Mouse (Mus musculus) kidney, adult 8-10 months (tissue): ENCODE data around the gene Saxo2.
A peak's percentile ranks its signal among the peaks of the same experiment; 100 is the strongest.

Experiments used
- DNase-seq, 2 experiments: peaks; one replicate each; pipeline ENCODE4 v3.0.0; 2022

Saxo2 gene

DNA sequence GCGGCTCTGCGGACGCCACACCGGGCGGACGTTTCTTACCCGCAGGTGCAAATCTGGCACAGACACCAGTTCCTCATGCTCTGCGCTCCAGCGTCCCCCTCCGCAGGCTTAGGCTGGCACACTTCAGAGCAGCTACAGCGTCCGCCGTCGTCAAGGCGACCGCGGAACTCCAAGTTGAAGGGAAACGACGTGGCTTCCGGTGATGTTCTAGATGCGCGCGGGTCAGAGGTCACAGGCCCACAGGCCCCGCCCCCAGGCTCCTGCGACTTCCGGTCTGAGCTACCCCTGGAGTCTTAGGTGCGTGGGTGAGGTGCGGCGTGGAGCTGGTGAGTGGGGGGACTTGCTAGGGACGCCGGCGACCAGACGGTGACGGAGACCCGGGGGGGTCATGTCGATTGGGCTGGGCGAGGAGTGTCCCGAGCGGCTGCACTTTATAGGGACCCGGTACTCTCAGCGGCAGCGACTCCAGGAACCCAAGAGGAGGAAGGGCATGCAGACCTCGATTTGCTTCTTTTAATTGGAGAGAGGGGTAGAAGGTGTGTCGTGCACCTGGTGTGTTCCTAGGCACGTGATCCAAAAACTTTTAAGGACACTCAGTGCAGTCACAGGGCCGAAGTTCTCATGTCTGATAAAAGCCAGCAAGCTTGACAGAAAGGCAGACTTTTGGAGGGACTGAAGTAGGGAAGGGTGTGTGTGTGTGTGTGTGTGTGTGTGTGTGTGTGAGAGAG is at the start of gene Saxo2, which contains the start of gene Efl1:
Gene Saxo2, minus strand, starts transcription at position 176 of the 728 bp plus-strand sequence.
Gene Efl1, plus strand, starts transcription at position 262 of the 728 bp plus-strand sequence.
- DNase-seq, result peak; percentile 94 to 97

DNA sequence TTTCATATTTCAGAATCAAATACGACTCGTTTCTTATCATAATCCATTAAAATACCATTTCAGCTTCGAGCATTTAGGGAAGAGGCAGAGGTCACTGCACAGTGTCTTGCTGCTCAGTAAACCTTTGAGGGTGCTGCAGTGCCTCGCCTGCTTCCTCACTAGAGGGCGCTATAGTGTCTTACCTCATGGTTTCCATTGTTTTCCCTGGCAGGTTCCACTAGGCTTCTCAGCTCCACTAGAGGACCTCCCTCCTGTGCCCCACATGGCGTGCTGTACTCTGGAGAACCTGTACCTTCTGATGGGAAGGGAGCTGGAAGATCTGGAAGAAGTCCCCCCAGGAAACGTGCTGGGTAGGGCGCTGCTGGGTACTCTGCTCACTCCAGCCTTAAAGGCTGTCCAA is 49.3 kb upstream of the Saxo2 start:
- no peak for DNase-seq

DNA sequence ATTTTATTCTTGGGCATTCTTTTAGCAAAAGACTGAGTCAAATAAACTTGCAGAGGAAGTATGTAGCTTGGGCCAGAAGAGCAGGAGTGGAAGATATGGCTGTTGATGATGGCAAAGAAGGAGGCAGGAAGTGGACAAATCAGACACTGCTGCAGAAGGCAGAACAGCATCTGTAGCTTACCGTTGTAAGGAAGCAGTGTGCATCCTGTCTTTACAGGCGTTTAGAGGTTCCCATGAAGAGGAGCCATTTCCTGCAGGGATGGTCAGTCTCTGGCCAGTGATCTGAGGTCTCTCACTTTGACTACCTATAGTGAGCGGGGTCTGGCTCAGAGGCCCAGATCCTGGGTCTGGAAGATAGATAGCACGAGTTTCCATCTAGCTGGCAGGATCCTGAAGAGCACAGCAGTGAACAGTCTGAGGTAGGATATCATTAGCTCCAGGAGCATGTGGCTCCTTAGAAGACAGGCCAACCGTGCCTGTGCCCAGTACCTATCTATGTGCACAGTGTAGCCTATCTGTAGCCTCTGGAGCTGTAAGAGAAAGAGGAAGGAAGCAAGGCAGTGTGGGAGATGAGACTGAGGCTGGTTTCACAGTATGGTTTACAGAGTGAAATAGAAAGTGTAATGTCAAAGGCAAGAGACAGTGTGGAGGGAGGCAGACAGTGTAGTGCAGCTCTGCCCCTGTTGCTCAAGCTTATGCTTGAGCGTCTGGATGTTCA is 42.9 kb upstream of the Saxo2 start:
- no peak for DNase-seq

DNA sequence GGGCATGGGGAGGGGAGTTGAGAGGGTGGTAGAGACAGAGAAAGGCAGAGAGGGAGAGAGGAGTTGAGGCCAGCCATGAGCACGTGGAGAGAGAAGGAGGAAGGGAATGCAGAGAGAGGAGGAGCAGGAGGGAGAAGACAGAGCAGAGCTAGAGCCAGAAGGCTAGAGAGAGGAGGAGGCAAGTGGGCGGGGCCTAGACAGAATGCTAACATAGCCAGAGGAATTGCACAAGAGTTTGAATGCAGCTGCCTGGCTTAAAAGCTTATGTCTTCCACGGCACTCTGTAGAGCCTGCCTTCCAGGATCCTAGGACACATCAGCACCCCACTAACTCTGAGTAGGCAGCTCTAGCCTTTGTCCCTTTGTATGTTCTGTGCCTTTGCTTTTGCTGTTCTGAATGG is 40.4 kb upstream of the Saxo2 start:
- peak in 1 of 2 experiments; percentile 6 for DNase-seq

DNA sequence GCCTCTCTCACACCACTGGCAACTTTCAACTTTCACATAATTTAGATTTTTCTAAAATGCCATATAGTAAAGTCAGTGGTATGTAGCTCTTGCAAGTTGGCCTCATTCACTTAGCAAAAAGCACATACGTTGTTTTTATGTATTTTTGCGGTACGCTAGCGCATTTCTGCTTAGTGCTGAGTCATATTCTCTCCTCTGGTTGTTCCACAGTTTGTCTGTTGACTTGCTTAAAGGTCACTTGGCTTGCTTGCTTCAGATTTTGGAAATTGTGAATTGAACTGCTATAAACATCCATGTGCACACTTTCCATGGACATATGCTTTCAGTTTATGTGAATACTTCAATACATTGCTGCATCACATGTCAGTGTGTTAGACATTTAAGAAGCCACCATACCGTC is 31.6 kb upstream of the Saxo2 start:
- no peak for DNase-seq

DNA sequence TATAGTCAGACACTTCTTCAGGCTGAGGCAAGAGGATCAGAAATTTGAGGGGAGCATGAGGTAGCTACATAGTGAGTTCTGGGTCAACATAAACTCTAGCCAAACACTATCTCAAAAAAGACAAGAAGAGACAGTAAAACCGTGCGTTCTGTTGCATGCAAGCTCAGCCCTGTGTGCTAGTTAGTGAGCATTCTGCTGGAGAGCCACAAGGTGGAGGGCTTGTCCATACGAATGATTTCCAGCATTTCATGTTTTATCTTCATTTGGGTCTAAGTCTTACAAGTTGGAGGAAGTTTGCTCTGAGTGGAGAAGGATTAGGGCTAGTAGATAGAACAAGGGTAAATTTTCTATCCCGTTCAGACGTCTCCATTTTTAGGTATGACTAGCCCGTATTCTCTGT is 28.5 kb upstream of the Saxo2 start:
- DNase-seq, result no peak

DNA sequence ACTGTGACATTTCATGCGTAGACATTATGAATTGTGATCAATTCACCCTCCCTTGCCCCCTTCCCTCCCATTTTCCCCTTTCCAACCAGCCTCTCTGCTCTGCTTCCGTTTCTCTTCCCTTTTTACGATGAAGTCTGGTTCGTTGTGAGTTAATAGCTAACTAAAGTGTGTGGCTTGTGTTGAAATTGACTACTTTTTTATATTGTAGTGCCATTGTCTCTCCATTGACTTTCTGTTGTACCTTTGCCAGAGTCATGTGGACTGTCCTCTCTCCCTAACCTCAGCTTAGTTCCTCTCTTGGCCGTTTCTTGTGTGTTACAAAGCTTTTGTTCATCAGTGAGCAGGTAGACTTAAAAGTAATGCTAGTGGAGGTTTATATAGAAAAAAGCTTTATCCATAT is 27.7 kb upstream of the Saxo2 start:
- DNase-seq, result no peak

DNA sequence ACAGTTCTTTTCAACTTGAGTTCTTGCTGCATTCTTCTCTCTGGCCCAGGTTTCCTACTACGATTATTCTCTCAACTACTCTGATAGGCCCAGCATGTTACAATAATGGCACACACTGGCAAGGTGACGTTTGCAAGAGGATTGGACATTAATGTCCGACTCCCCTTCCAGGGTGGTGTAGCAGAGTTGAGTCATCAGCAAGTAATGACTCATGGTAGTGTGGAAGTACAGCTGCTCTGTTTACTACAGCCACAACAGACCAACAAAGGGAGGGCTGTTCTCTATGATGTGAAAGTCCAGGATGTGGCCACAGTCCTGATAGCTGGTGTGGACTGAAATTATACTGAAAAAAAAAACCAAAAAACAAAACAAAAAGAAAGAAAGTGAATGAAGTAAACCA is 16.3 kb upstream of the Saxo2 start:
- DNase-seq, result no peak

DNA sequence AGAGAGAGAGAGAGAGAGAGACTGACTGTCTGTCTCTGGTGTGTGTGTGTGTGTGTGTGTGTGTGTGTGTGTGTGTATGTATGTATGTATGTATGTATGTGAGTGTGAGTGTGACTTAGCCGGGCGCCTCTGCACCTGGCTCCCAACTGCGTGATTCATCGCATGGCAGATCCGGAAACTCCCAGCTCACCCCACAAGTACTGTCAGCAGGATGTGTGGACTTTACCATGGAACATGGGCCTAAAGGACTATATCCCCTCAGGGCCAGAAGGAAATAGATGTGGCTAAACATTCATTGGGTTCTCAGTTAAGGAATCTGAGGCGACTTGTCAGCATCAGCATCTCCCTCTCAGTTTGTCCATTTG is 735 bp upstream of the Saxo2 start:
- DNase-seq, result peak in 1 of 2 experiments; percentile 3

DNA sequence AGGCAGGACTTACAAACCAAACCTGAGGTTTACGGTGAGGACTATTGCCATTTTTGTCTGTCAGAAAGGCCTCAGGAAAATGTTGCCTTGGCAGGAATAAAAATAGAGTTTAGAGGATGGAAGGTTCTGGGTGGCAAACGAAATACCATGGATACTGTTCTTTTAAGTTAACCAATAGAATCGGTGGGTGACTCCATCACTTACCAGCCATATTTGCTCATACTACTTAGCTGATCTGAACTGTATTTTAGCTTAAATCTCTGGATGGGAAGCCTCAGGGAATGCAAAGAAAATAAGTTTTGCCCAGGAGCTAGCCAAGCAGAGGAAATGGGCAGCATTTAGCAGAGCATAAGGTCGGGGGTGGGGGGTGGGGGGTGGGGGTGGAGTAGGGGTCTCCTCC is 419 bp downstream of the Saxo2 start:
- no peak for DNase-seq

DNA sequence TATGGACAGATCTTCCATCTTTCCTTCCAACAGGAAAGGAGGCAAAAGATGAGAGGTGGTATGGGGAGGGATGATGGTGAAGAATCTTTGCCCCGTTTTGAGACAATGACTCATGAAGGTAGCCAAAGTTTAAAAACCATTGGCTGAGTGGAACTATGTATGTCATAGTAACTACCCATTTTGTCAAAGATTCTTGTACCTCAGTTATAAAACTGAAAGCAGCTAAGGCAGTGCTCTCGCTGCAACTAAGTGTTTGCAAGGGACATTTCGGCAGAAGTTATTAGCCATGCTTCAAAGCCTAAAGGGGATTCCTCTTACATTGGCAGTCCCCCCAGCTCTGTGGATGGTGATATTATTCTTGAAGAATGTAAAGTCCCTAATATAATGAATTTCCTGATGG is 1.1 kb downstream of the Saxo2 start:
- no peak for DNase-seq

DNA sequence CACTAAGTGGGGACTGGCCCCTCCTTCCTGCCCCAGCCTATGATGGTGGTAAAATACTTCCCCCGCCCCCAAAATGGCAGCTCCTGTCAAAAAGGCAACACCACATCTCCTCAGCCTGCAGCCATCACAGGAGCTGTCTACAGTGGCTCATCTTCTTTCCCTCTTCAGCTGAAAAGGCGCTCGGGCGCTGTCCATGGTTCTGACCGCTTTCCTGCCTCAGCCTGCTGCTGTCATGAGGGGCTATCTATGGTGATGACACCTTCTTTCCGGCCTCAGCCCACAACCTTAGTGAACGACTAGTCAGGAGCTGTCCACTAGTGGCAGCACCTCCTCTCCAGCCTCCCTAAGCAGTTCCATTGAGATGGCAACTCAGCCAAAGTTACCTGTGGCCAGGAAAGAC is 23.0 kb downstream of the Saxo2 start:
- DNase-seq, result peak in 1 of 2 experiments; percentile 12

DNA sequence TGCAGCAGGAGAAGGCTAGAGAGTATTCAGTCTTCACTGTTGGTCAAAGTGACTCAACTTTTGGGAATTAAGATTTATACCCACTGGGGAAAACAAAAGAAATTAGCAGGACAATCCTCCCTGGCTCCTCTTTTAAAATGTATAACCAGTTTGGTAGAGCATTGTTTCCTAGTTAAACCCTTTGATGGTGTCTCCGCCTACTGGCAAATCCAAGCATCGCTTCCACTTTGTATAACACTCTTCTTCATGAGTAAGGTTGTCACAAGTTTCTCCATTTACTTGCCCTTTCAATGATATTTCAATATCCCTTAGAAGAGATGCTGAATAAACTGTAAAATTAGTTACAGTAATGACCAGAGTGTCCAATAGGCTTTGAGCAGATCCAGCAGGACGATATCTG is 38.7 kb downstream of the Saxo2 start:
- DNase-seq, result no peak

DNA sequence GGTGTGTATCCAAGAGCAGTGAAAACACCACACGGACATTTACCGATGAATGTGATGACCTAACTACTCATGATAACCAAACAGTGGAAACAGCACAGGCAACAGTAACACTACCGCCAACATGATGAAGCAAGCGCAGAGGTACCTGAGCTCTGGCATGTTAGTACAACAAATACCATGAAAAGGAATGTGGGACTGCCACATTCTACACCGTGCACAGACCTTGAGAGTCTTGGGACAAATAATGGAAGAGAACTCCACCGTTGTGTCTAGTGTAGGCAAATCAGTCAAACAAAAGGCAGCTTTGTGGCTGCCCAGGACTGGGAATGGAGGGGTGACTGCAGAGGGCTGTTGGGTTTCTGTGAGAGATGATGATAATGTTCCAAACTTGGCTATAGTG is 42.9 kb downstream of the Saxo2 start:
- no peak for DNase-seq

DNA sequence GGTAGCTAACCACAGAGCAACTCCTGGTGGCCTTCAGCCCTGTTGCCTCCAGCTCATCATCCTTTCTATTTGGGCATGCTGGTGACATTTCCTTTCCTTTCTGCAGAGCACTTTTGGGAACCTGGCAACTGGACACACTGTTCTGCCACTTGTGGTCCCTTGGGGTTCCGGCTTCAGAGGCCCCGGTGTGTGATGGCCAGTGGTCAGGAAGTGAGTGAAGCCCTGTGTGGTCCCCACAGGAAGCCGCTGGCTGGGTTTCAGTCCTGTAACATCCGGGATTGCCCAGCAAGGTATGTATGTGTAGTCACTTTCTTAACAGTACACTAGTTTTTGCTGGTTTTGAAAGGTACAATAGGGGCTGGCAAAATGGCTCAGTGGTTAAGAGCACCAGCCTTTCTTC is 46.3 kb downstream of the Saxo2 start:
- DNase-seq, result no peak

DNA sequence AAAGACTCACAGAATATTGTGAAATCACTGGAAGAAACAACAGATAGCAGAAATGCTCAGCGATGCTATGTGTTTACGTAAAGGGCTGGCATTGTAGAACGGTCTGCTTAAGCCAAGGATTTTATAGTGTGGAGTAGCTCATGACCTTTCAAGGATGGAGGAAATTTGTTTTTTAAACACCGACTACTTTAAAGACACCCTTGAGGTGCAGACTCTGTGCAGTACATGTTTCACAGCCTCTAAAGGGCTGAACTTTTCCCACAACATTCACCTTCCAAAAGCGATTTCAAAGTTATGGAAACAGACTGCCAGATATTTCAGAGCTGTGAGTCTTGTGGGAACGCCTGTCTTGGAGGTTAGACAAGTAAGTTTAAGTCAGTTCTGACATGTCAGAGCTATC is 57.4 kb downstream of the Saxo2 start:
- no peak for DNase-seq
